Mouse (Mus musculus) liver, adult 2 months (tissue): Measurements from ENCODE around the gene Ntm.

Experiments
- CTCF ChIP-seq: fragments of 200-500 bp; IDR thresholded peaks from 2 replicates; pipeline ENCODE4 v1.5.1; 2011; ENCODE audit warnings: low read depth, low read length, control low read depth
- POLR2A ChIP-seq: fragments of 200-500 bp; IDR thresholded peaks from 2 replicates; pipeline ENCODE4 v1.6.1; 2011; ENCODE audit warnings: low read length, control low read depth; ENCODE audit not compliant: insufficient read depth; ENCODE audit errors: extremely low read depth

DNA sequence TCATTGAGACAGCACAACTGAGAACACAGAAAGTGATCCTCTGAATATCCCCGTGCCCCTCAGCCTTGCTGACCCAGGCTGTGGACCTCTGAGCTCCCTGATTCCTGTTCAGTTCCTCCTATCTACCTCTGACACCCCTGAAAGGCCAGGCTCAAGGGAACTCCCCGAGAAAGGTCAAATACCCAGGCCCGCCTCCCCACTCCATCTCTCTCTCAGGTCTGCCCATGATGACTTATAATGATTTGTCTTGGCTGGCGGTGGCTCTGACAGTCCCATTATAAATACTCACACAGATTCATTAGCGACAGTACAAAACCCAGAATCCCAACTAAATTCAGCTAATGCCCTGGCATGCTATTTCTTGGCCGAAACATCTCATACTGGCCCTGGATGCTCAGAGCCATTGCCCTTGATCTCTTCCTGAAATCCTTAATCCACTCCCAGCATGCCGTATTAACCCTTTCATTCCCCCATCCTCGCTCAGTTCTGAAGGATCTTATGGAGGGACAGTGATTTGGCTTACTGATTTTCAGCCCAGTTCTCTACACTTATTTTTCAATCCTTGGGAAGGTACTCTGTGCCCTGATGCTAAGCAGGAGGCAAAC, 317.0 kb downstream of the Ntm start:
- no peak for TF ChIP-seq POLR2A
- TF ChIP-seq CTCF: no peak
